Mouse (Mus musculus): Measurements from ENCODE around the gene Ubxn1. TPM values are rescaled to one million over a fixed set of nuclear protein-coding genes. Genes with fewer than 3 reads are reported as not detected.

Ubxn1 gene
- 150 TPM for polyA plus RNA-seq (2014; fragmentation: Illumina TruSeq; extraction: RNeasy Lipid Tissue Mini Kit (QIAGEN cat#74804); ENCODE audit: low read depth, low replicate concordance)

DNA sequence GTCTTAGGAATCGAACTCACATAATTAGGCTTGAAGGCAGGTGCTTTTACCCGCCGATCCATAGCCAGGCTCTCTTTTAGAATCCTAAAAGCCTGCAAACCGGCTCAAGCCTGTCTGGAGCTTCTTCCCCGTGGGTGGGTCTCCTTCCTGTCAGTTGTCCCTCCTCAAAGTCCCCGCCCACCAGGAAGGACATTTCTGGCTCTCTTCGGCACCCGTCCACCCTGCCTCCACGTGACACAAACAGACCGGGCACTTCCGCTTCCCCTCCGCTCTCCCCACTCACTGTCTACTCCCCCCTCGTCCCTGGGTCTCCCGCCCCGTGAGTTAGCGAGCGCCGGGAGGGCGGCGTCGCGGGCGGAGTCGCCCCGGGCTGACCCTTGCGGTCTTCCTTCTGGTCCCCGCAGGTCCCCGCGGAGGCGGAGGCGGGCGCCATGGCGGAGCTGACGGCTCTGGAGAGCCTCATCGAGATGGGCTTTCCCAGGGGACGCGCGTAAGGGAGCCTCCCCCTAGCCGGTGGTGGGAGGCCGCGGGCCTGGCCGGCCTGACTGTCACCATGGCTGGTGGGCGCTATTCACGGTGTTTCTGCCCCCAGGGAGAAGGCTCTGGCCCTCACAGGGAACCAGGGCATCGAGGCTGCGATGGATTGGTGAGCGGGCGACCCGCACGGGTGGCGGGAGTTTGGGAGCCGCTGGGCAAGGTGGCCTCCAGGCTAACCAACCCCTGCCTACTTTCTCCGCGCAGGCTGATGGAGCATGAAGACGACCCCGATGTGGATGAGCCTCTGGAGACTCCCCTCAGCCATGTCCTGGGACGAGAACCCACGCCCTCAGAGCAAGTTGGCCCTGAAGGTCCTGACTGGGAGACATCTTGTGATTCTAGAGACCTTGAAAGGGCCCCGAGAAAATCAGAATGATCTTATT, at the start of gene Ubxn1:
TSS of gene Ubxn1 (plus strand) at position 230 of the 920 bp plus-strand sequence.

DNA sequence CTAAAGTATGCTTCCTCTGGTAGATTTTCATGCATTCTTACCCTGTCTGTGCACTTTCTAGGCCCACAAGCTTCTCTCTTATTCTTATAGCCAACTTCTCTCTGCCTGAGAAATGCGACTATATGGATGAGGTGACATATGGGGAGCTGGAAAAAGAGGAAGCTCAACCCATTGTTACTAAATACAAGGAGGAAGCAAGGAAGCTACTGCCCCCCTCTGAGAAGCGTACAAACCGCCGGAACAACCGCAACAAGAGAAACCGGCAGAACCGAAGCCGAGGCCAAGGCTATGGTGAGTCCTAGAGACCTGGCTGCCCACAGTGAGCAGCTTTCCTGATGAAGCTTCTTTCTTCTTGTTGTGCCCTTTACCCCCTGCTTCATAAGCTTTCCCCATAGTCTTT, 41.6 kb upstream of the Ubxn1 start, which contains the start of gene AC129217.1:
TSS of gene AC129217.1 (plus strand) at position 114 of the 400 bp plus-strand sequence.

DNA sequence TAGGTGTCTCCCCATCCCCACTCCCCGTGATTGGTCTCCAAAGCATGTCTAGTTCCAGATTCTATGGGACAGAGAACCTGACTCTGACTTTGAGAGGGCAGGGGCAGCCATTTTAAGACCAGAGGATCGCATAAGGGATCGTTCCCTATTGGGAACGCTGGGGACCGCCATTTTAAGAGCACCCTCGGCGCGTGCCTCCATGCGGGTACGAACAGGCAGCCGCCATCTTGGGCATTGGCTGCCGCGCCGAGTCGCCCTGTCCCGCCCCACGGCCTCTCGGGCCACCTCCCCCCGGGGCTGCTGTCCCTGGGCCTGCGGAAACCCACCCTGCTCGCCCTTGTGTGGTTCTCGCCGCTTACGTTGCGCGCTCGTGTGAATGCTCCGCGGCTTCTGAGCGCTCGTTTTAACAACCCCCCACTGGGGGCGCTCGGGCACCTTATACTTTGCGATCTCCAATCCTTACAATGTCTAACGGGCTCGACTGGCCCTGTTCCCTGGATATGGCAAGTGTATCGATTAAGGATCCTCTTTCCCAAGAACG, 34.0 kb upstream of the Ubxn1 start, which contains the start of gene Bscl2:
TSS of gene Bscl2 (plus strand) at position 217 of the 541 bp plus-strand sequence.

DNA sequence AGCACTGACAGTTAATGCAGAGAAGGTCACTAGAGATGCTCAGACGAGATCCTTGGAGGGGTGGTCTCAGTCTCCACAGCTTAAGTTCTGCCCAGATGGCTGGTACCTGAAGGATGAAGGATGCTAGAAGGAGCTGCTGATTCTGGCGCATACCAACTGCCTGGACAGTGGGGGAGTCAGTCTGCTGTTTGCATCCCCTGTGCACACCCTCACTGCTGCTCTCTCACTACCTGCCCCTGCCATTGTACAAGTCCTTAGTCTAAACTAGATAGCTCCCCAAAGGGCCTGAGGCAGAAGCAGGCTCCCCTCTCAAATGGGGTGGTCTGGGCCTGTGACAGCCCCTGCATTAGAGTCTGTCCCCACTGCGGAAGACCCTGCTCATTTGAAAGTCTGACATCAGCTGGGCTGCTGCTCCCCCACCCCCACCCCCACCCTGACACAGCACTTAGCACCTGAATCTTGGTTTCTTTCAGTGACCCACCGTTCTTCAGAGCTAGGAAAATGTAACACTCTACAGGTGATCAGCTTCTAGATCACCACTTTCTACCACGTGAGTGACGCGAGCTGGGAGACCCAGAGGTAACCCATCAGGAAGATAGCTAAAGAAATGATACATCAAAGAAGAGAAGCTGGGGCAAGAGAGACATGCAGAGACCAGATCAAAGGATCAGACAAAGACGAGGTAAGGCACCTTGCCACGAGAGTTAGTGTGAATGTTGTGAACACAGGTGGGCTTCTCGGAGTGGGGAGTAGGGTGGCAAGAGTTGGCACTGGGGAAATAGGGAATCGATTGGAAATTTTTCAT, 32.0 kb upstream of the Ubxn1 start, which contains the start of gene Gng3:
TSS of gene Gng3 (minus strand) at position 92 of the 805 bp plus-strand sequence.

DNA sequence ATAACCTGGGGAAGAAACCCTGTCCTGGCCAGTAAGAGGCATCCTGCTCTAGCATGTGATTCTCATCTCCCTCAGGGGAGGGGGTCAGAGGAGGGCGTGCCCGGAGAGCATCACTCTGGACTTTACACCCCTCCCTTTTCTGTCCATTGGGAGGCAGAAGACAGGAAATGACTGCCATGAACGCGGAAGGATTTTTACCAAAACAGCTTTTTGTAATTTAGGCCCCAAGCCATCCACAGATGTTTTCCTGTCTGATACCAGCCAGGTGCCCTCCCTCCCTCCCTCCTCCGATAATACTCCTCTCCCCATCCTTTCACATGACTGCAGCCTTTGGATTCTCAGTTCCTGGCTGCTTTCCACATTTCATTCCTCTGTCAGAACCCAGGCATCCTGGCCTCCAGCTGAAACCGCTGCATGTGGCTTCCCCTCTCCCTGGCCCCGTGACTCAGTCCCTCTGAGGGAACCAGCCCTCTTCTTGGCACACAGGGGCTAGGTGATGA, 20.8 kb upstream of the Ubxn1 start, which contains the start of gene Lrrn4cl:
TSS of gene Lrrn4cl (plus strand) at position 367 of the 500 bp plus-strand sequence.

DNA sequence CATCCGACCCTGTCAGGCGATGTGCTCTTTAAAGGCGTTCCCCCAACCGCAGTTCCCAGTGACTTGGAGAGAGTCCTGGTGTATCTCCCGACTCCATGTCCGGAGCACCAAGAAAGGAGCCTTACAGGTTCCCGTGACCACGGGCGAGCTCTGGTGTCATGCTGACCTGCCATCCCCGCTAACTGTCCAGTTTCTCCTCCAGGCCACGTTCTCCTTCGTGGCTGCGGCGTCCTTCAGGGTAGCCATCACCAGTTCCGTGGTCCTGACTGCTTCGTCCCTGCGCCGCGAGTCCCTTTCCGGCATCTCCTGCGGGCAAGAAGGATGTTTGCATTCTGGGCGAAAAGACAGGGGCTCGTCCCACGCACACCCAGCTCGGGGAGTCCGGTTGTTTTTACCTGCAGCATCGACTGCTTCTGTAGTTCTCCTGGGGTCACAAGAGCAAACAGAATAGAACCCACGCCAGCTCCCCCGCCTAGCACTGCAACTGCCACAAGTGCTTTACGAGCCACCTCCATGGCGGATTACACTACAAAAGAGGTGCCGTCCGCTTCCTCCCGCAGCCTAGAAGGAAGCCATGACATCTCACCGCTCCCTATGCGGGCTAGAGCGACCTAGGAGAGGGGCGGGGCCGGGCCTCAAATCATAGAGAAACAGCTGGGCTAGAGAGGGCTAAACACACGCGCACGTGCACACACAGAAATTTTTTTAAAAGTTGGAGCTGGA, 9.2 kb downstream of the Ubxn1 start, which contains the start of gene Uqcc3:
TSS of gene Uqcc3 (minus strand) at position 613 of the 723 bp plus-strand sequence.

DNA sequence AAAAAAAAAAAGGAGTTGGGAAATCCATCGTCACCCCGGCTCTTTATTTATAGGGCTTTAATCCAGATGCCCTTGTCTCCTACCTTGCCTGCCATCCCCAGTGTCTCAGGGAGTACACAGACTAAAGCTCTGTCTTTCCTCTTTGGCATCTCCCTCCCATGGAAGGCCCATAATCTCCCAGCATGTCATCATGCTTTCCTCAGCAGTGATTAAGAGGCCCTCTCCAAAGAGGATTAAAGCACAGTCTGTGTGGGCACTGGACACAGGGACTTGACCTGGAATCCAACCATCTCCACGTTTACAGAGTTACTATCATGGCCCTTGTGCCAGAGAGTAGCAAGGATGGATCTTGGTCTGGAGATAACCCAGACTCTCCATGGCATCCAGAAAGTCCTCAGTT, 12.3 kb downstream of the Ubxn1 start, which contains the start of the genes Lbhd1 and Gm49403:
TSS of gene Lbhd1 (plus strand) at position 117 of the 400 bp plus-strand sequence.
TSS of gene Gm49403 (plus strand) at position 315 of the 400 bp plus-strand sequence.

DNA sequence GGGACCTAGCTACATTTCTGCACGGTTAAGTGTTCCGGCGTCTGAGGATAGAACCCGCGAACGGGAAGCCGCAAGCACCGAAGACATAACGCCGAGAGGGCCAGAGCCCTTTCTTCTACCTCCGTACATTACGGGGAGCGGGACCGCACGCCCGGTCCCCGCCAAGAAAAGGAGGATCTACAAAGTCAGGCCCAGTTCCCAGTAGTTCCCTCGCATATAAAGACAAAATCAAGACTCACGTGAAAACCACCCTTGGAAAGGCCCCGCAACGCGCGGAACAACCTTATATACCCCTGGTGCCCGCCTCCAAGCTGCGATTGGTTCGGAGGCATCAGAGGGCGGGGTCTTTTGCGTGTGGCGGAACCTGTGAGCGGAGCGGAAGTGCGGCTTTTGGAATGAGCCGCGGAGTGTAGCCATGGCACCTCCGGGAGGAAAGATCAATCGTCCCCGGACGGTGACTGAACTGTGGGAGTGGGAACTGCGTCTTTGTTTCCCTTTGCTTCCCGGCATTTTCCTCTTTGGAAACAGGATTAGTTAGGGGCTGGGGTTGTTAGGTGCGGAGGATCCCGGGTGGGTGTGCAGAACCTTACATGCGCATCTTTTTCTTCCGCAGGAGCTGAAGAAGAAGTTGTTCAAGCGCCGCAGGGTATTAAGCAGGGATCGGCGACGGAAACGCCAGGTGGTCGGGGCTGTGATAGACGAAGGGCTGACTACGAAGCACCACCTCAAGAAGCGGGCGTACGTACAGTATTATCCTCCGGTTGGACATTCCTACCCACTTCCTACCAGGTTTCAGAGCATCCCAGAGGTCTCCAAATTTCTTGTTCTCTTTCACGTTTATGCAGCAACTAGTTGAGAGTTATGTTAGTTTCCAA, 17.5 kb downstream of the Ubxn1 start, which contains the start of the genes 1810009A15Rik and Gm49416:
TSS of gene 1810009A15Rik (plus strand) at position 343 of the 875 bp plus-strand sequence.
TSS of gene Gm49416 (plus strand) at position 416 of the 875 bp plus-strand sequence.

DNA sequence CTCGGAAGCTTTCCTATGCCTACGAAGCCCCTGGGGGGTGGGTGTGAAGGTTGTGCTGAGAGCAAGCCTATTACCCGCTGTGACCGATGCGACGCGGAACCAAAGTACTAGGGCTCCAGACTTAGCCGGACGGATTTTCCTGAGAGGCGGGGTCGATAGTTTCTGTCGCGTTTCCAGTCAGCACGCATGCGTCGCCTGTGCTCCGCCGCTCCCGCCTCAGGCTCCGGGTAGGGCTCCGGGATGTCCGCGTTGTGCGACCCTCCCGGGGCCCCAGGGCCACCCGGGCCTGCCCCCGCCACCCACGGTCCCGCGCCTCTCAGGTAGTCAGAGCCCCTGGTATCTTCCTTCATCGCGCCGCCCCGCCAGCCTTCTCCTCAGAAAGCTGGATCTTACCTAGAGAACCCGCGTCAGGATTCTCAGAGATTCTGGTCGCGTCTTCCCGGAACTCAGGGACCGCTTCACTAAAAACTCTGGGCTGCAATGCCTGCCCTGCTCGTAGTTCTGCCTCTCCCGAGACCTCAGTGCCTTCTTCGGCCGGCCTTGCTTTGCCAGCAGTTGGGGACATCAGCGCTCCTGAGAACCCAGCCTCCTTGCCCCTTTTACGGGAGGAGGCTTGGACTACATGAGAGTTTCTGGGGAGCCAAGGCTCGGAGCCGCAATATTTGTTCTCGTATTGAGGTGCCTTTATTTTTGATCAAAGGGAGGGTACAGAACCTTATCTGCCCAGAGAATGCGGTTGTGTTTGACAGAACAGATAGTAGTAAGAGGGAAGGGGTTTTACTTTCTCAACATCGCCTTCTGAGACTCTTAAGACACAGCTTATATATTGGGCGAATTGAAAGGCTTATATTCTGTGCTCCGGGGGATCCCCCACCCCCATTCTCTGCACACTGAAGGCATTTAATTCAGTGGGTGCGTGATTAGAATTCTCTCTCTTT, 21.8 kb downstream of the Ubxn1 start, which contains the start of gene Ints5:
TSS of gene Ints5 (plus strand) at position 177 of the 938 bp plus-strand sequence.

DNA sequence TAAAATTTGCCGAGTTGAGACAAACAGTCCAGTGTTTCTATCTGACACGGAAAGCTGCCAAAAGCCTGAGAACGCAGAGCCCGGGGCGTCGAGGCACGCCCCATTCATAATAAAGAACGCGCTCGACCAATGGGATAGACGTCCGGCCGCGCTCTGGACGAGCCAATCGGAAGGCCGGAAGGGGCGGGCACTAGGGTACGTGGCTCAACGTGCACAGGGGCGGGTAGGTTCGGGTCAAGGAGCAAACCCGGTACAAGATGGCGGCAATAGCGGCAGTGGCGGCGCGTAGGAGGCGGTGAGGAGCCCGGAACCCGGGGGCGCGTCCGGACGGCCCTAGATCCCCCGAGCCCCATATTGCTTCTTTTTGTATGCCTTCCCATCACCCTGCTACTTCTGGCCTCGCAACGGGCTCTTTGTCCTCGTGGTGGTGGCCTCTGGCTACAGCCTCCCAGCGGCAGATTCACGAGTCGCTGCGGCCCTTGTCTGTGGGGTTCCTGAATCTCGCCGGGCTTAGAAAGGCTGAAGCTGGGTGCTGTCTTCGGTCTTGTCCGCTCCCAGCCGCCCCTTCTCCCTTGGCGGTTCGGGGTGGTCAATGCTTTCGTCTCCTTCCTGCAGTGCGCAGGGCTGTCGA, 26.7 kb downstream of the Ubxn1 start, which contains the start of gene Ganab:
TSS of gene Ganab (plus strand) at position 207 of the 631 bp plus-strand sequence.

DNA sequence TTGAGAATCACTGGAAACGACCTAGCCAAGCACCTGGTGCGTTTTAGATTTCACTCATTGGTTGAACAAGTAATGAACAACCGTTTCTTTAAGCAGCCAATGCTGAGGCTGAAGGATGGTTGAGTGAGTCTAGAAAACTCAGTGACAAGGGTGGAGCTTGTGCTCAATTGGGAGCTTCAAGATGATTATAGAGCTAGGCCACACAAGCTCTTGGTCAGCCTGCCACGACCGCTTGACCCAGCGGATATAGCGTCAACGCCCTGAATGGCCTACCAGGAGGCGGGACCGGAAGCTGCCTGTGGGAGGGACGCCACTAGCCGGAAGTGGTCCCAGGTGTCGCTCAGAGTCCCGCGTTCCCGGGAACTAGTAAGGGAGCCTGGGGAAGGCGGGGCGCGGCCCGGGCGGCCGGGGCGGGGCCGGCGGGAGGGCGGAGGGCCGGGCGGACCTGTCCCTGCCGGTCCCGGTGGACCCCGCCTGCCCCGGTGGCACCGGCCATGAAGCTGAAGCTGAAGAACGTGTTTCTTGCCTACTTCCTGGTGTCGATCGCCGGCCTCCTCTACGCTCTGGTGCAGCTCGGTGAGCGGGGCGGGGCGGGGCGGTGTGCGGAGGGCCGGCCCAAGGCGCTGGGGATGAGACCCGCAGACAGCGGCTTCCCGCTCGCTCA, 48.9 kb downstream of the Ubxn1 start, which contains the start of gene B3gat3:
TSS of gene B3gat3 (plus strand) at position 302 of the 664 bp plus-strand sequence.

Other genes starting within 250 kb of the Ubxn1 start
- gene Chrm1, start 207.7 kb upstream of the Ubxn1 start, polyA plus RNA-seq (2014; fragmentation: Illumina TruSeq; extraction: RNeasy Lipid Tissue Mini Kit (QIAGEN cat#74804); ENCODE audit: low read depth, low replicate concordance), result 0.06 TPM
- 327 TPM for gene Slc3a2, start 148.1 kb upstream of the Ubxn1 start, polyA plus RNA-seq (2014; fragmentation: Illumina TruSeq; extraction: RNeasy Lipid Tissue Mini Kit (QIAGEN cat#74804); ENCODE audit: low read depth, low replicate concordance)
- gene Wdr74, start 135.7 kb upstream of the Ubxn1 start, polyA plus RNA-seq (2014; fragmentation: Illumina TruSeq; extraction: RNeasy Lipid Tissue Mini Kit (QIAGEN cat#74804); ENCODE audit: low read depth, low replicate concordance), result 31.3 TPM
- 12.2 TPM for gene 1700092M07Rik, start 130.8 kb upstream of the Ubxn1 start, polyA plus RNA-seq (2014; fragmentation: Illumina TruSeq; extraction: RNeasy Lipid Tissue Mini Kit (QIAGEN cat#74804); ENCODE audit: low read depth, low replicate concordance)
- gene Stx5a, start 130.1 kb upstream of the Ubxn1 start, polyA plus RNA-seq (2014; fragmentation: Illumina TruSeq; extraction: RNeasy Lipid Tissue Mini Kit (QIAGEN cat#74804); ENCODE audit: low read depth, low replicate concordance), result 114 TPM
- gene Nxf1, start 114.4 kb upstream of the Ubxn1 start, polyA plus RNA-seq (2014; fragmentation: Illumina TruSeq; extraction: RNeasy Lipid Tissue Mini Kit (QIAGEN cat#74804); ENCODE audit: low read depth, low replicate concordance), result 150 TPM
- 77.8 TPM for gene Tmem223, start 100.5 kb upstream of the Ubxn1 start, polyA plus RNA-seq (2014; fragmentation: Illumina TruSeq; extraction: RNeasy Lipid Tissue Mini Kit (QIAGEN cat#74804); ENCODE audit: low read depth, low replicate concordance)
- 54.7 TPM for gene Tmem179b, start 97.0 kb upstream of the Ubxn1 start, polyA plus RNA-seq (2014; fragmentation: Illumina TruSeq; extraction: RNeasy Lipid Tissue Mini Kit (QIAGEN cat#74804); ENCODE audit: low read depth, low replicate concordance)
- gene Taf6l, start 85.1 kb upstream of the Ubxn1 start, polyA plus RNA-seq (2014; fragmentation: Illumina TruSeq; extraction: RNeasy Lipid Tissue Mini Kit (QIAGEN cat#74804); ENCODE audit: low read depth, low replicate concordance), result 12.1 TPM
- 104 TPM for gene Polr2g, start 72.9 kb upstream of the Ubxn1 start, polyA plus RNA-seq (2014; fragmentation: Illumina TruSeq; extraction: RNeasy Lipid Tissue Mini Kit (QIAGEN cat#74804); ENCODE audit: low read depth, low replicate concordance)
- gene Zbtb3, start 68.9 kb upstream of the Ubxn1 start, polyA plus RNA-seq (2014; fragmentation: Illumina TruSeq; extraction: RNeasy Lipid Tissue Mini Kit (QIAGEN cat#74804); ENCODE audit: low read depth, low replicate concordance), result 3.0 TPM
- 29.3 TPM for gene Ttc9c, start 52.2 kb upstream of the Ubxn1 start, polyA plus RNA-seq (2014; fragmentation: Illumina TruSeq; extraction: RNeasy Lipid Tissue Mini Kit (QIAGEN cat#74804); ENCODE audit: low read depth, low replicate concordance)
- 84.2 TPM for gene Hnrnpul2, start 51.5 kb upstream of the Ubxn1 start, polyA plus RNA-seq (2014; fragmentation: Illumina TruSeq; extraction: RNeasy Lipid Tissue Mini Kit (QIAGEN cat#74804); ENCODE audit: low read depth, low replicate concordance)
- gene AC129217.1, start 41.7 kb upstream of the Ubxn1 start, polyA plus RNA-seq (2014; fragmentation: Illumina TruSeq; extraction: RNeasy Lipid Tissue Mini Kit (QIAGEN cat#74804); ENCODE audit: low read depth, low replicate concordance), result not detected
- 161 TPM for gene Bscl2, start 34.0 kb upstream of the Ubxn1 start, polyA plus RNA-seq (2014; fragmentation: Illumina TruSeq; extraction: RNeasy Lipid Tissue Mini Kit (QIAGEN cat#74804); ENCODE audit: low read depth, low replicate concordance)
- 0.31 TPM for gene Gng3, start 32.3 kb upstream of the Ubxn1 start, polyA plus RNA-seq (2014; fragmentation: Illumina TruSeq; extraction: RNeasy Lipid Tissue Mini Kit (QIAGEN cat#74804); ENCODE audit: low read depth, low replicate concordance)
- gene Lrrn4cl, start 20.7 kb upstream of the Ubxn1 start, polyA plus RNA-seq (2014; fragmentation: Illumina TruSeq; extraction: RNeasy Lipid Tissue Mini Kit (QIAGEN cat#74804); ENCODE audit: low read depth, low replicate concordance), result 12.1 TPM
- 57.7 TPM for gene Uqcc3, start 9.4 kb downstream of the Ubxn1 start, polyA plus RNA-seq (2014; fragmentation: Illumina TruSeq; extraction: RNeasy Lipid Tissue Mini Kit (QIAGEN cat#74804); ENCODE audit: low read depth, low replicate concordance)
- gene Lbhd1, start 12.2 kb downstream of the Ubxn1 start, polyA plus RNA-seq (2014; fragmentation: Illumina TruSeq; extraction: RNeasy Lipid Tissue Mini Kit (QIAGEN cat#74804); ENCODE audit: low read depth, low replicate concordance), result 2.4 TPM
- not detected for gene Gm49403, start 12.4 kb downstream of the Ubxn1 start, polyA plus RNA-seq (2014; fragmentation: Illumina TruSeq; extraction: RNeasy Lipid Tissue Mini Kit (QIAGEN cat#74804); ENCODE audit: low read depth, low replicate concordance)
- gene 1810009A15Rik, start 17.4 kb downstream of the Ubxn1 start, polyA plus RNA-seq (2014; fragmentation: Illumina TruSeq; extraction: RNeasy Lipid Tissue Mini Kit (QIAGEN cat#74804); ENCODE audit: low read depth, low replicate concordance), result 60.0 TPM
- not detected for gene Gm49416, start 17.4 kb downstream of the Ubxn1 start, polyA plus RNA-seq (2014; fragmentation: Illumina TruSeq; extraction: RNeasy Lipid Tissue Mini Kit (QIAGEN cat#74804); ENCODE audit: low read depth, low replicate concordance)
- 12.0 TPM for gene Ints5, start 21.5 kb downstream of the Ubxn1 start, polyA plus RNA-seq (2014; fragmentation: Illumina TruSeq; extraction: RNeasy Lipid Tissue Mini Kit (QIAGEN cat#74804); ENCODE audit: low read depth, low replicate concordance)
- 130 TPM for gene Ganab, start 26.6 kb downstream of the Ubxn1 start, polyA plus RNA-seq (2014; fragmentation: Illumina TruSeq; extraction: RNeasy Lipid Tissue Mini Kit (QIAGEN cat#74804); ENCODE audit: low read depth, low replicate concordance)
- 54.1 TPM for gene B3gat3, start 48.9 kb downstream of the Ubxn1 start, polyA plus RNA-seq (2014; fragmentation: Illumina TruSeq; extraction: RNeasy Lipid Tissue Mini Kit (QIAGEN cat#74804); ENCODE audit: low read depth, low replicate concordance)
- 6.2 TPM for gene Rom1, start 57.9 kb downstream of the Ubxn1 start, polyA plus RNA-seq (2014; fragmentation: Illumina TruSeq; extraction: RNeasy Lipid Tissue Mini Kit (QIAGEN cat#74804); ENCODE audit: low read depth, low replicate concordance)
- 35.3 TPM for gene Eml3, start 58.1 kb downstream of the Ubxn1 start, polyA plus RNA-seq (2014; fragmentation: Illumina TruSeq; extraction: RNeasy Lipid Tissue Mini Kit (QIAGEN cat#74804); ENCODE audit: low read depth, low replicate concordance)
- gene Mta2, start 70.4 kb downstream of the Ubxn1 start, polyA plus RNA-seq (2014; fragmentation: Illumina TruSeq; extraction: RNeasy Lipid Tissue Mini Kit (QIAGEN cat#74804); ENCODE audit: low read depth, low replicate concordance), result 71.9 TPM
- 17.4 TPM for gene Tut1, start 82.4 kb downstream of the Ubxn1 start, polyA plus RNA-seq (2014; fragmentation: Illumina TruSeq; extraction: RNeasy Lipid Tissue Mini Kit (QIAGEN cat#74804); ENCODE audit: low read depth, low replicate concordance)
- 409 TPM for gene Eef1g, start 95.5 kb downstream of the Ubxn1 start, polyA plus RNA-seq (2014; fragmentation: Illumina TruSeq; extraction: RNeasy Lipid Tissue Mini Kit (QIAGEN cat#74804); ENCODE audit: low read depth, low replicate concordance)
- 114 TPM for gene Ahnak, start 117.8 kb downstream of the Ubxn1 start, polyA plus RNA-seq (2014; fragmentation: Illumina TruSeq; extraction: RNeasy Lipid Tissue Mini Kit (QIAGEN cat#74804); ENCODE audit: low read depth, low replicate concordance)
- gene Scgb1a1, start 216.5 kb downstream of the Ubxn1 start, polyA plus RNA-seq (2014; fragmentation: Illumina TruSeq; extraction: RNeasy Lipid Tissue Mini Kit (QIAGEN cat#74804); ENCODE audit: low read depth, low replicate concordance), result not detected

All from adipose tissue, adult 10 weeks (tissue).